13 mouse cellular contexts compared by ENCODE assay signal in genomic region chr2:93957785-93958175, GRCm38 (mm10). TPM values are rescaled to one million over a fixed set of nuclear protein-coding genes. Genes with fewer than 3 reads are reported as not detected.
DNase-seq lines count a peak whose midpoint lies in the region; ATAC-seq and TF ChIP-seq lines count a peak whose summit lies in the region.
"Had no signal": no experiment of that assay in that cellular context is flagged by ENCODE, and none has a peak within 500 bp of the region (broad histone marks: within the 10 kb centered on the region; RNA-seq: fewer than 3 reads in every experiment).

No protein-coding gene starts in this region.

- H3K9ac ChIP-seq in kidney, postnatal 0 days (ENCODE audit: low read depth, low read length) = no peak overlapping the region
- H3K9ac ChIP-seq in kidney, embryonic 14.5 days (ENCODE audit: low read depth, low read length) = no peak overlapping the region
- 0 out of 2 replicates have a peak overlapping the region, but pooled peaks have one; percentile 74 for H3K9ac ChIP-seq in embryonic facial prominence, embryonic 13.5 days
- H3K9ac ChIP-seq in forebrain, embryonic 13.5 days = 0 out of 2 replicates have a peak overlapping the region, but pooled peaks have one; percentile 4
- no peak overlapping the region; the same call in 1 of the 2 replicates for H3K9ac ChIP-seq in midbrain, embryonic 16.5 days (ENCODE audit: low read depth, low read length)
- no peak overlapping the region for H3K9ac ChIP-seq in kidney, embryonic 16.5 days (replicated peaks; ENCODE audit: low read length)
- H3K9ac ChIP-seq: stomach, embryonic 15.5 days had no signal

- H3K27ac ChIP-seq in kidney, postnatal 0 days = no peak overlapping the region
- H3K27ac ChIP-seq in kidney, embryonic 14.5 days (ENCODE audit: low read depth, low read length) = no peak overlapping the region
- no peak overlapping the region for H3K27ac ChIP-seq in embryonic facial prominence, embryonic 13.5 days
- peak overlapping the region; percentile 97 for H3K27ac ChIP-seq in forebrain, embryonic 13.5 days
- 0 out of 2 replicates have a peak overlapping the region, but pooled peaks have one; percentile 32 for H3K27ac ChIP-seq in midbrain, embryonic 16.5 days (ENCODE audit: low read length)
- H3K27ac ChIP-seq in kidney, embryonic 16.5 days (ENCODE audit: low read length) = no peak overlapping the region
- H3K27ac ChIP-seq: stomach, embryonic 15.5 days had no signal

- H3K27me3 ChIP-seq in kidney, postnatal 0 days (ENCODE audit: insufficient read depth, low read length) = peaks cover 19% of the 10 kb centered on the region
- peaks cover 40% of the 10 kb centered on the region for H3K27me3 ChIP-seq in kidney, embryonic 14.5 days (ENCODE audit: control insufficient read depth, insufficient read depth, low read length)
- peaks cover 79% of the 10 kb centered on the region for H3K27me3 ChIP-seq in embryonic facial prominence, embryonic 13.5 days
- 0 out of 2 replicates have a peak, but pooled peaks cover 3% of the 10 kb centered on the region for H3K27me3 ChIP-seq in forebrain, embryonic 13.5 days
- H3K27me3 ChIP-seq in midbrain, embryonic 16.5 days (ENCODE audit: control insufficient read depth, insufficient read depth, low read depth, low read length) = peaks cover 8% of the 10 kb centered on the region
- H3K27me3 ChIP-seq in kidney, embryonic 16.5 days (ENCODE audit: insufficient read depth, low read length) = peaks cover 41% of the 10 kb centered on the region

- 0 out of 2 replicates have a peak overlapping the region, but pooled peaks have one; percentile 91 for H3K4me2 ChIP-seq in kidney, postnatal 0 days (ENCODE audit: low read length)
- no peak overlapping the region for H3K4me2 ChIP-seq in kidney, embryonic 14.5 days (replicated peaks; ENCODE audit: low read depth, low read length)
- peak overlapping the region; percentile 94 for H3K4me2 ChIP-seq in embryonic facial prominence, embryonic 13.5 days
- peak overlapping the region; percentile 98 for H3K4me2 ChIP-seq in forebrain, embryonic 13.5 days
- peak overlapping the region; percentile 99 for H3K4me2 ChIP-seq in midbrain, embryonic 16.5 days (ENCODE audit: low read length)
- H3K4me2 ChIP-seq in kidney, embryonic 16.5 days (replicated peaks; ENCODE audit: low read depth, low read length) = no peak overlapping the region

- H3K4me3 ChIP-seq in kidney, postnatal 0 days (replicated peaks; ENCODE audit: low read depth, low read length) = no peak overlapping the region
- H3K4me3 ChIP-seq in kidney, embryonic 14.5 days (ENCODE audit: low read length) = no peak overlapping the region
- H3K4me3 ChIP-seq in embryonic facial prominence, embryonic 13.5 days = no peak overlapping the region
- H3K4me3 ChIP-seq in forebrain, embryonic 13.5 days = peak overlapping the region; percentile 72
- H3K4me3 ChIP-seq in midbrain, embryonic 16.5 days (ENCODE audit: low read depth, low read length) = no peak overlapping the region
- no peak overlapping the region for H3K4me3 ChIP-seq in kidney, embryonic 16.5 days (ENCODE audit: low read length)

- peaks cover 26% of the 10 kb centered on the region for H3K4me1 ChIP-seq in kidney, postnatal 0 days (replicated peaks; ENCODE audit: insufficient read depth, low read length)
- H3K4me1 ChIP-seq in kidney, embryonic 14.5 days (ENCODE audit: control insufficient read depth, insufficient read depth, low read length) = 0 out of 2 replicates have a peak, but pooled peaks cover 7% of the 10 kb centered on the region
- H3K4me1 ChIP-seq in embryonic facial prominence, embryonic 13.5 days = peaks cover 26% of the 10 kb centered on the region
- H3K4me1 ChIP-seq in forebrain, embryonic 13.5 days = peaks cover 40% of the 10 kb centered on the region
- peaks cover 25% of the 10 kb centered on the region for H3K4me1 ChIP-seq in midbrain, embryonic 16.5 days (ENCODE audit: control insufficient read depth, insufficient read depth, low read length)
- peaks cover 20% of the 10 kb centered on the region for H3K4me1 ChIP-seq in kidney, embryonic 16.5 days (ENCODE audit: insufficient read depth, low read length)

- no peak for DNase-seq in kidney, postnatal 0 days (ENCODE audit: low spot score)
- DNase-seq in layer of hippocampus, adult 9-10 months (ENCODE audit: low spot score) = no peak
- DNase-seq: embryo, embryonic 11 days; kidney, postnatal 14 days; liver; lung, postnatal 10 days; thymus, postnatal 36 days had no signal

- no peak for TF ChIP-seq CTCF in kidney, postnatal 0 days (IDR thresholded peaks at IDR 0.05; ENCODE audit: low read depth)

- no peaks in the 10 kb centered on the region for H3K36me3 ChIP-seq in kidney, postnatal 0 days (ENCODE audit: insufficient read depth, low read length)
- no peaks in the 10 kb centered on the region for H3K36me3 ChIP-seq in kidney, embryonic 14.5 days (ENCODE audit: control insufficient read depth, insufficient read depth, low read length)
- H3K36me3 ChIP-seq in embryonic facial prominence, embryonic 13.5 days = no peaks in the 10 kb centered on the region
- H3K36me3 ChIP-seq in forebrain, embryonic 13.5 days (ENCODE audit: poor library complexity, severe bottlenecking) = no peaks in the 10 kb centered on the region
- H3K36me3 ChIP-seq in midbrain, embryonic 16.5 days (ENCODE audit: control insufficient read depth, insufficient read depth, low read length) = no peaks in the 10 kb centered on the region
- H3K36me3 ChIP-seq in kidney, embryonic 16.5 days (ENCODE audit: insufficient read depth, low read length) = no peaks in the 10 kb centered on the region
- H3K36me3 ChIP-seq: stomach, embryonic 15.5 days had no signal

- 52% methylated on average over 8 of the region's 8 CpGs for WGBS in kidney, postnatal 0 days
- 45% methylated on average over 8 of the region's 8 CpGs for WGBS in kidney, embryonic 14.5 days
- 34% methylated on average over 8 of the region's 8 CpGs for WGBS in embryonic facial prominence, embryonic 13.5 days
- 14% methylated on average over 8 of the region's 8 CpGs for WGBS in forebrain, embryonic 13.5 days
- WGBS in midbrain, embryonic 16.5 days = 34% methylated on average over 8 of the region's 8 CpGs
- 48% methylated on average over 8 of the region's 8 CpGs for WGBS in kidney, embryonic 16.5 days

- ATAC-seq in kidney, postnatal 0 days (replicated peaks; ENCODE audit: low FRiP score, low read depth) = no peak
- ATAC-seq in kidney, embryonic 14.5 days (ENCODE audit: low FRiP score, low TSS enrichment) = no peak
- ATAC-seq in embryonic facial prominence, embryonic 13.5 days (ENCODE audit: insufficient number of reproducible peaks, insufficient read depth, low FRiP score, low TSS enrichment, low read depth) = no peak
- ATAC-seq in forebrain, embryonic 13.5 days = peak; percentile 63
- ATAC-seq in midbrain, embryonic 16.5 days = no peak
- no peak for ATAC-seq in kidney, embryonic 16.5 days (ENCODE audit: low FRiP score, low TSS enrichment)

- no peaks in the 10 kb centered on the region for H3K9me3 ChIP-seq in kidney, postnatal 0 days (replicated peaks; ENCODE audit: low read length)
- no peaks in the 10 kb centered on the region for H3K9me3 ChIP-seq in kidney, embryonic 14.5 days (ENCODE audit: control insufficient read depth, low read length)
- H3K9me3 ChIP-seq in embryonic facial prominence, embryonic 13.5 days = no peaks in the 10 kb centered on the region
- no peaks in the 10 kb centered on the region for H3K9me3 ChIP-seq in forebrain, embryonic 13.5 days (replicated peaks)
- H3K9me3 ChIP-seq in midbrain, embryonic 16.5 days (replicated peaks; ENCODE audit: control insufficient read depth, low read length, poor library complexity, severe bottlenecking) = no peaks in the 10 kb centered on the region
- no peaks in the 10 kb centered on the region for H3K9me3 ChIP-seq in kidney, embryonic 16.5 days (ENCODE audit: low read length)
- H3K9me3 ChIP-seq: stomach, embryonic 15.5 days had no signal

RNA-seq across cellular contexts. Expression of gene Gm13889, which starts 0.8 kb away (rescaled TPM):
- polyA plus RNA-seq in kidney, postnatal 0 days (2015; fragmentation: Nextera tagmentation; extraction: Ambion mirVana) = 22.2 and 24.8 TPM in 2 replicates
- 12.0 and 12.4 TPM in 2 replicates for polyA plus RNA-seq in kidney, embryonic 14.5 days (2014; fragmentation: Nextera tagmentation; extraction: Ambion mirVana)
- 3.5 and 3.7 TPM in 2 replicates for polyA plus RNA-seq in embryonic facial prominence, embryonic 13.5 days (2015; fragmentation: Nextera tagmentation; extraction: Ambion mirVana)
- polyA plus RNA-seq in forebrain, embryonic 13.5 days (2015; fragmentation: Nextera tagmentation; extraction: Ambion mirVana) = 17.7 and 22.3 TPM in 2 replicates
- polyA plus RNA-seq in midbrain, embryonic 16.5 days (2015; fragmentation: Nextera tagmentation; extraction: Ambion mirVana) = 5.3 and 5.8 TPM in 2 replicates
- polyA plus RNA-seq in kidney, embryonic 16.5 days (2015; fragmentation: Nextera tagmentation; extraction: Ambion mirVana) = 9.5 and 10.0 TPM in 2 replicates

RNA-seq across cellular contexts. Expression of gene Gm27027, which starts 38.4 kb away (rescaled TPM):
- not detected in 2 replicates for polyA plus RNA-seq in kidney, postnatal 0 days (2015; fragmentation: Nextera tagmentation; extraction: Ambion mirVana)
- polyA plus RNA-seq in kidney, embryonic 14.5 days (2014; fragmentation: Nextera tagmentation; extraction: Ambion mirVana) = not detected in 2 replicates
- not detected in 2 replicates for polyA plus RNA-seq in embryonic facial prominence, embryonic 13.5 days (2015; fragmentation: Nextera tagmentation; extraction: Ambion mirVana)
- not detected in 2 replicates for polyA plus RNA-seq in forebrain, embryonic 13.5 days (2015; fragmentation: Nextera tagmentation; extraction: Ambion mirVana)
- not detected in 2 replicates for polyA plus RNA-seq in midbrain, embryonic 16.5 days (2015; fragmentation: Nextera tagmentation; extraction: Ambion mirVana)
- polyA plus RNA-seq in kidney, embryonic 16.5 days (2015; fragmentation: Nextera tagmentation; extraction: Ambion mirVana) = not detected in 2 replicates
- polyA plus RNA-seq: stomach, embryonic 15.5 days had no signal

RNA-seq across cellular contexts. Expression of gene Alkbh3, which starts 52.8 kb away (rescaled TPM):
- 74.9 and 75.0 TPM in 2 replicates for polyA plus RNA-seq in kidney, postnatal 0 days (2015; fragmentation: Nextera tagmentation; extraction: Ambion mirVana)
- polyA plus RNA-seq in kidney, embryonic 14.5 days (2014; fragmentation: Nextera tagmentation; extraction: Ambion mirVana) = 48.3 and 64.5 TPM in 2 replicates
- 73.3 and 80.7 TPM in 2 replicates for polyA plus RNA-seq in embryonic facial prominence, embryonic 13.5 days (2015; fragmentation: Nextera tagmentation; extraction: Ambion mirVana)
- polyA plus RNA-seq in forebrain, embryonic 13.5 days (2015; fragmentation: Nextera tagmentation; extraction: Ambion mirVana) = 51.8 and 53.2 TPM in 2 replicates
- 46.2 and 46.4 TPM in 2 replicates for polyA plus RNA-seq in midbrain, embryonic 16.5 days (2015; fragmentation: Nextera tagmentation; extraction: Ambion mirVana)
- polyA plus RNA-seq in kidney, embryonic 16.5 days (2015; fragmentation: Nextera tagmentation; extraction: Ambion mirVana) = 67.3 and 67.5 TPM in 2 replicates

Comparison
In these comparisons a context has a peak if more than half of its experiments do, and no peak if none do; other contexts are left out.
1. H3K4me2 ChIP-seq: peak in kidney, postnatal 0 days (single experiment), embryonic facial prominence, embryonic 13.5 days (single experiment), forebrain, embryonic 13.5 days (single experiment) and midbrain, embryonic 16.5 days (single experiment); none in kidney, embryonic 14.5 days (single experiment) and kidney, embryonic 16.5 days (single experiment).
2. H3K27ac ChIP-seq: peak in forebrain, embryonic 13.5 days (single experiment) and midbrain, embryonic 16.5 days (single experiment); none in kidney, postnatal 0 days (single experiment), kidney, embryonic 14.5 days (single experiment), embryonic facial prominence, embryonic 13.5 days (single experiment) and kidney, embryonic 16.5 days (single experiment).
3. H3K9ac ChIP-seq: peak in embryonic facial prominence, embryonic 13.5 days (single experiment) and forebrain, embryonic 13.5 days (single experiment); none in kidney, postnatal 0 days (single experiment), kidney, embryonic 14.5 days (single experiment), midbrain, embryonic 16.5 days (single experiment) and kidney, embryonic 16.5 days (single experiment).